Mouse (Mus musculus) left cerebral cortex, adult 11 months (tissue): ENCODE measurements around the gene Olfr1393.
"Not testable (repeated sequence)": the region's sequence is repeated elsewhere in the genome, so short reads cannot be mapped to it uniquely, and the experiment has no call there.

Experiments
- DNase-seq: peaks from one replicate; pipeline ENCODE4 v3.0.0; 2022; ENCODE audit warnings: low spot score

The Olfr1393 gene

DNA sequence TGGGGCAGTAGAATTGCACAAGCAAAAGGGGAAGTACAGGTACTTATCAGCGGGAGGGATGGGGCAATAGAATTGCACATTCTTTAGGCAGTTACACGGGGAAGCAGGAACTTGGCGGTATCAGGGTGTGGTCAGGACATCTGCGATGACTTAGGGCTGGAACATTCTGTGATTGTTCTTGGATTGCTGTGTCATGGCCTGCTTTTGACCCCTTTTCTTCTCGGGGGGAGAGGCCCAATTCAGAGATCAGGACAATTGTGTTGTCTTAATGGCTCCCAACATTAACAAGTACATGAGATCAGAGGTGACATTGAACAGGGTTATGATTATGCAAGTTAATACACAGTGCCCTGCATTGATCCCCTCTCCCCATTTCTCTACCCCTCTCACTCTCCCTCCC is 30.4 kb downstream of the Olfr1393 start:
- DNase-seq, result not testable (repeated sequence)

DNA sequence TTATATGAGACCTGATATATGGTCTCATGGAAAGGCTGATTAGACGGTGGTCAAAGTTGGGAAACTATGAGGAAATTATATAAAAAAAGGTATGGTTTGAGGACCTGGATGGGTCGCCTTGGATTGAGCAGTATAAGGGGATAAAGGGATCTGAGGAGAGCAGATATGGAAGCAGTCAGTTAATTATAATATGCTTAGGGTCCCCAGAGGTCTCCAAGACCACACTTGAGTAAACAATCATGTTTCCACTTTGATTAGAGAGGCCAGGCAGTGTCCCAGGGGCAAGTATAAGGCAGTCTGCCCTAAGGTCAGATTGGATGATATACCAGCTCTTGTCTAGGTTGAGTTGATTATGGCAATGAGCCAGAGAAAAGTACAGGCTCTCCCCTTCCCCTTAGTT is 44.3 kb downstream of the Olfr1393 start, which contains the start of gene Olfr1391:
Olfr1391 (plus strand) TSS at position 301 of the 400 bp plus-strand sequence.
- no peak for DNase-seq

DNA sequence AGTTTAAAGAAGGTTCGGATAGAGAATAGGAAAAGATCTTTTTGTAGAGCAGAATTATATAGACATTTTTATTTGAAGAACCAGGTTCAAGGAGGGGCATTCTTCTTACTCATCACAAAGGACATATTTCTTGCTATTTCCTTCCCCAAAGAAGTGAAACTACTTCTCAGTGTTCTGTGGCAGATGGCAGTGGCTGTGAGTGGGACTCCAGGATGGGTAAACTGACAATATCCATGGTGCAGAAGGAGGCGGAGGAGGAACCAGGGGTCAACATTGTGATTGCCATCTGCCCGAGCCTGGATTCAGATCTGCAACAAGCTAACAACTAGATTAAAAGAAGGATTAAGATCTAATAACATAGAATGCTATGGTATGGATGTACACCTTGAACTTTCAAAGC is 48.6 kb downstream of the Olfr1393 start:
- DNase-seq, result no peak

DNA sequence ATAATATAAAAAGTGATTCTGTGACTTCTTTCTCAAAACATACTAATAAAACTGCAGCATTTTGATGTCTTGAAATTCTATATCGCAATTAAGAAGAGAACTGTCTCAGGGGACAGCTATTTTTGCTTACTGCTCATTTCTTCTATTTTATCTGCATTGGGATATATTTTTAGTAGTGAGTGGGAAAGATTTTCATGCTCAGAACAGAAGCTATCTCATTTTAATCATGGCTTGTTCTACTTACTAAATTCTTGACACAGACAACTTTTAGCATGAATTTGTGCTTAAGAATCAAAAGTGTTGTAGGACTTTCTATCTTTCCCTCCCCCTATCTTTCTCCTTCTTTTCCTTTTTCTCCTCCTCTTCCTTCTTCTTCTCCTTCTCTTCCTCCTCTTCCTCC is 51.6 kb downstream of the Olfr1393 start:
- no peak for DNase-seq
